Mouse (Mus musculus) megakaryocyte, embryonic 14.5 days (primary cell): ENCODE measurements around the gene Ralgapa2. TPM values are rescaled to one million over a fixed set of nuclear protein-coding genes. Genes with fewer than 3 reads are reported as not detected.

Experiments used
- H3K27me3 ChIP-seq: replicated peaks from 2 replicates; pipeline ENCODE3; 2012; ENCODE audit warnings: inconsistent platforms
- H3K36me3 ChIP-seq: replicated peaks from 2 replicates; pipeline ENCODE3; 2012; ENCODE audit warnings: low read length, inconsistent platforms, mixed read lengths
- H3K4me1 ChIP-seq: 2 replicates; pipeline ENCODE4 v1.6.1; 2012; ENCODE audit warnings: inconsistent platforms
- H3K4me3 ChIP-seq: replicated peaks from 2 replicates; pipeline ENCODE3; 2012; ENCODE audit warnings: moderate library complexity, mild to moderate bottlenecking, inconsistent platforms
- H3K9me3 ChIP-seq: 2 replicates; pipeline ENCODE4 v1.6.1; 2012; ENCODE audit warnings: inconsistent platforms
- FLI1 ChIP-seq: IDR thresholded peaks from 2 replicates; pipeline ENCODE4 v1.6.1; 2012; ENCODE audit warnings: low read length, inconsistent platforms, mixed read lengths
- GATA1 ChIP-seq: IDR thresholded peaks from 3 replicates; pipeline ENCODE4 v1.6.1; 2012; ENCODE audit warnings: mixed read lengths, low read length, inconsistent platforms, borderline replicate concordance
- polyA plus RNA-seq: library from polyadenylated mRNA; stranded (reverse); fragments of >175 nt; gene quantifications from 2 replicates; pipeline ENCODE4 v1.2.3, GENCODE M21; 2012; ENCODE audit warnings: low replicate concordance; ENCODE audit not compliant: insufficient read depth

Ralgapa2 gene
- polyA plus RNA-seq, 1 experiment = 1.8 TPM

DNA sequence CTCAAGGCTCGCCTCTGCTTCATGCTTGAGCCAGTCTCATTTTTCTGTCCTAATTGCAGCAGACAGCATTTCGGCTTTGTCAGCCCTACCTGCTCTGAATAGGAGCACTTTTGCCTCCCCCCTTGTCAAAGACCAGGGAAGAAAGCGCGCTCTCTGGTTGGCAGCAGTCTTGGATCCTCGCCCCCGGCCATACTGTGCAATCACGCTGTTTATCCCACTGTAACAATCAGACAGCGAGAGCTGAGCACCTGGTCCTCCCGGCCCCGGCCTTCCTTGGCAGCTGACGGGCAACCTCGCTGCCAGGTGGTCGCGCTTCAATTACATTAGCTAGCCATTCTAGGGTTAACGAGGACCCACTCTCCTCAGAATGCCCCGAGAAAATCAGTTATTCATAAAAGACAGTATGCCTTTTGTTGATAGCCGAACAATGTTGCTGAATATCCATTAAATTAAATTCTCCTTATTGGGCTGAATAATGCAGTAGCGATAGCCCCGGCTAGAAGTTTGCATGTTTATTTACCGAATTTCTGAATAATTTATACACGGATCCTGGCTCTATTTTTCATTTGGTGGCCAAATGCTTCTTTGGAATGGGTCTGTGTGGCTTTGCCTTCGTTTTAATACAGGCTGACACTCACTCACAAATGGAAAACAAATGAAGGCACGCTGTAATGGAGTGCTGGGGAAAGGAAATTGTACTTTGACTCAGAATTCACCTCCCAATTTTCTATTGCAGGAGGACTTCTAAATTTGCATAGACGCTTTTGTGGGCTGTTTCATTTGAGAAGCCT, 232.5 kb downstream of the Ralgapa2 start:
- TF ChIP-seq FLI1 (no peak), GATA1 (no peak)
- H3K9me3 ChIP-seq = no peaks in the 10 kb centered on the region
- no peak overlapping the region for H3K4me3 ChIP-seq
- peaks cover 42% of the 10 kb centered on the region for H3K36me3 ChIP-seq
- H3K27me3 ChIP-seq = no peaks in the 10 kb centered on the region
- peaks cover 11% of the 10 kb centered on the region; the same call in 1 of the 2 replicates for H3K4me1 ChIP-seq

DNA sequence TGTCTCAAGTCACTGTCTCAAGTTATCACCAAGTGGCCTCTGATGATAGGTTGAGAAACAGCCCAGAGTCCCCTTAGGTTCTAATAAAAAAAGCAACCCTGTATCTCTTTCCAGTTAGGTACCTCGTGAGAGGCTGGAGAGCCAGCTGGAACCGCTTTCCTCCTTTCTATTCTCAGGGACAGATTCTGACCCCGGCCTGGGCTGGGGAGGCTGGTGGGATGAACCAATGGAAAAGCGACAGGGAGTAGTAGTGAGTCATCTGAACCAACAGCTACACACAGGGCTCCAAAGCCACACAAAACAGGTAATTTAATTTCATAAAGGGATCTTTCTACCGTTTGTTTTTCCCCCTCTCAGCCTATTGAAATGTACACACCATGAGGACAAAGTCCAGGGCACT, 233.8 kb downstream of the Ralgapa2 start:
- Histone ChIP-seq H3K4me3 (no peak overlapping the region), H3K4me1 (peaks cover 11% of the 10 kb centered on the region; the same call in 1 of the 2 replicates), H3K9me3 (no peaks in the 10 kb centered on the region), H3K27me3 (no peaks in the 10 kb centered on the region), H3K36me3 (peaks cover 42% of the 10 kb centered on the region)
- no peak for TF ChIP-seq GATA1
- TF ChIP-seq FLI1 = no peak

DNA sequence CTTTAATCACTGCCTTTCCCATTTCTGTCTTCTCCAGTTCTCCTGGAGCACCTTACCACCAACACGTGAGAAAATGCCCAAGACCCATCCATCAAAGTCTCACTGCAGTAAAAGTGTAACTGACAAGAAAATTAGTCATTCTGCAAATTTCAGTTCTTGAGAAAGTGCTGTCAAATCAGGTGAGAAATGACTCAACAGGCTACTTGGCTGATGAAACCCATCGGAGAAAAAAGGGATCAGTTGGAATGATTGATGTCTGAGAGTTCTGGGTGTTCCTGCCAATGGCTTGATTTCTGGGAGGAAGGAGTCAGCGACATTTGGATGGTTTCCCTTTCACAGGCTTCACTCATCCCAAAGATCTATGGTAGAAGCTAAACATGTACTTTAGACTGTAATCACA, 245.6 kb downstream of the Ralgapa2 start:
- no peaks in the 10 kb centered on the region for H3K9me3 ChIP-seq
- H3K4me3 ChIP-seq = no peak overlapping the region
- peaks cover 55% of the 10 kb centered on the region for H3K36me3 ChIP-seq
- H3K27me3 ChIP-seq = no peaks in the 10 kb centered on the region
- H3K4me1 ChIP-seq = peaks cover 13% of the 10 kb centered on the region
- no peak for TF ChIP-seq FLI1
- no peak for TF ChIP-seq GATA1

DNA sequence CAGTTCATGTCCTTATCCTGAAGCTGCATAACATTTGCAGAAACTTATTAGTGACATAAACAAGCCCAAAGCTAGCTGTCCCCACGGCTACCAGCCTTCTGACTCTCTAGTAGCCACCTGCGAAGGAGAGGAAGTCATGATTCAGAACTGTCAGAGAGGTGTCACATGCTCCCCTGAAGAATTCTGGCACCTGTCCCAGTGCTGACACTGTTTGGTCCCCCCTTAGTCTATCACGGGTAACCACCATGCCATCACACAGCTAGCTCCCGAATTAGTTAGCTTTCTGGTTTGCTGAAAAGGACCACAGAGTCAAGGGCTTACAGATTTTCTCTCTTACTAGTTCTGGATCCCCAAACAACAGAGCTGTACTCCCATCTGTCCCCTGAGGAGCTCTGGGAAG, 247.1 kb downstream of the Ralgapa2 start:
- TF ChIP-seq FLI1 (no peak), GATA1 (no peak)
- peaks cover 62% of the 10 kb centered on the region for H3K36me3 ChIP-seq
- H3K27me3 ChIP-seq = no peaks in the 10 kb centered on the region
- peaks cover 13% of the 10 kb centered on the region for H3K4me1 ChIP-seq
- H3K4me3 ChIP-seq = no peak overlapping the region
- H3K9me3 ChIP-seq = no peaks in the 10 kb centered on the region

DNA sequence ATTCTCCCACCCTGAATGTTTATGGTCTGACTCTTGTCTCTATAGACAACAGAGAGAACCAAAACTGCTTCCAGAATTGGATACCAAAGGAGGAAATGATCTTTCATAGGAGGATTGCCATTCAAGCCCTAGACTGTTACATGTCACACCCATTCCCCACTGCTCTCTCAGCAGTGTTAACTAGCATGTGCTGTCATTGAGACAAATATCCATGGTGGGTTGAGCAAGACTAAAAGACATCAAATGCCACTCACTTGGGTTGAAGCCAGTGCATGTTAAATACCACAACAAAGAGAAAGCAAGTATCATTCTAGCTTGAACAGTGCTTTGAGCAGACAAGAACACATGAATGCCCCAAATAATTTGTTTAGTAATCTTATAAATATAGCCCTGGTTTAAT, 249.2 kb downstream of the Ralgapa2 start:
- H3K9me3 ChIP-seq = no peaks in the 10 kb centered on the region
- H3K36me3 ChIP-seq = peaks cover 53% of the 10 kb centered on the region
- TF ChIP-seq GATA1 = no peak
- no peak for TF ChIP-seq FLI1
- H3K4me1 ChIP-seq = peaks cover 21% of the 10 kb centered on the region
- H3K4me3 ChIP-seq = no peak overlapping the region
- no peaks in the 10 kb centered on the region for H3K27me3 ChIP-seq

DNA sequence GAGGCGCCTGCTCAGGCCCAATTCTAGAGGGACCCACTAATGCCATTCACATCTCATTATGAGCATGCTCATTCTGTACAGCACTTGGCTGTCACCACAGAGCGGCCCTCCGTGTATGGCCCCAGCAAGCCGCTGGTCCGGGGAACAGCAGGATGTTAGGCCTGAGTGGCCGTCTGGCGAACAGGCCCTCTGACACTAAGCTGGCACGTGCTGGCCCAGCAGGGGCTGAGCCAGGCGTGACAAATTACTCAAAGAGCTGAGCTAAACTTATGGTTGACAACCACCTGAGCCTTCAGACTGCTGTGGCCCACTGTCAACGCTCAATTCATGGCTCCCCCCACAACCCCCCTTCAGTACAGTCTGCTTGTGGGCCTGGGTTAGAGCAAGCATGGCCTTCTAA, 249.9 kb downstream of the Ralgapa2 start:
- H3K4me1 ChIP-seq = peaks cover 21% of the 10 kb centered on the region

DNA sequence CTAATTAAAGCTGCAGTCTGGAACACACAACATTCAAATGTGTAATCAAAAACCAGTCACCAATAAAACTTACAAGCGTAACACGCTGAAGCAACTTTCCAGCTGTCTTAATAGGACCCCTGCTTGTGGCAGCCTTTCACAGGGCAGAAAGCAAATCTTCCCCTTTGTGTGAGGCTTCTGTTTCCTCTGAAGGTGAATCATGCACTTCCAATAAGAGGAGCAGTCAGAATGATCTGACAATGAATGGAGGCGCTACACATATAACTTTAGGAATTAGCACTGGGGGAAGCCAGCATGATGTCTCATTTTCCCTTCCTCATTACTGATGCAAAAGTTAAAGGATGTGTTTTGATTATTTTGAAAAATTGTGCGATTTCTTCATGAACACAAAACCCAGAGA, 251.0 kb downstream of the Ralgapa2 start:
- peaks cover 53% of the 10 kb centered on the region for H3K36me3 ChIP-seq
- TF ChIP-seq GATA1 (no peak), FLI1 (no peak)
- H3K27me3 ChIP-seq = no peaks in the 10 kb centered on the region

More for the DNA sequence above, 249.9 kb downstream of the Ralgapa2 start:
- no peak for TF ChIP-seq GATA1
- no peak for TF ChIP-seq FLI1
- Histone ChIP-seq H3K27me3 (no peaks in the 10 kb centered on the region), H3K4me3 (no peak overlapping the region), H3K9me3 (no peaks in the 10 kb centered on the region), H3K36me3 (peaks cover 57% of the 10 kb centered on the region)

DNA sequence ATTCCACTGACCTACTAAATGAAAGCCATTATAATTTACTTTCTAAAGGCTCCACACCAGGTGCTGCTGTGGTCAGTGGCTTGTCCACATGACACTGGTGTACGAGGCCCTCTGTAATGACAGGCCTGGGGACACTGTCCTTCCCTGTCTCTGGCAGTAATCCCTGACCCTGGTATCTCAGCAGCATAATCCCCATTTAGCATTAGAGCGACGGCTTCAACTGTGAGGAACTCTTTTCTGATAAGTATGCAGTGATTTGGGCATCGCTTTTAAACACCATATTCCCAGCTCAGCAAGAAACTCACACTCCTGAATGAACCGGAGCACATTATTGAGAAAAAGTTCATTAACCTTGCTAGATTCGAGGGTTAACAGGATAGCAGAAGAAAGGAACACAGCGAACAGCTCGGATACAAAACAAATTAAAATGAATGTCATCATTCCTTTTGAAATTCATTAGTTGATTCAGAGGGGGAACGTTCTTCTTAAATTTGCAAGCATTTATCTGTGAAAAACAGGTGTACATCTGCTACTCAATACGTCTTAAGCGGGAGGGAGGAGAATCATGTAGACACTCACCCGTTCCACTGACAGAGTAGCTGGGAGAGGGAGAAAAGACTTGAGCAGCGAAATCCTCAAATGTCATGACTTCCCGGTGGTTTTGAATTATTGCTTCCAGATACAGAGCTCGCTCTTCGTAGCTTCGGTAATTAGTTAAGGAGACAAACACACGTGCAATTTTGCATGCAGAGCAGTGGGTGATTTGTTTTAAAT, 252.2 kb downstream of the Ralgapa2 start:
- no peak for TF ChIP-seq FLI1
- no peak for TF ChIP-seq GATA1
- Histone ChIP-seq H3K4me1 (peaks cover 21% of the 10 kb centered on the region), H3K27me3 (no peaks in the 10 kb centered on the region), H3K4me3 (no peak overlapping the region), H3K36me3 (peaks cover 50% of the 10 kb centered on the region), H3K9me3 (no peaks in the 10 kb centered on the region)

More for the DNA sequence above, 251.0 kb downstream of the Ralgapa2 start:
- H3K4me3 ChIP-seq = no peak overlapping the region
- peaks cover 21% of the 10 kb centered on the region for H3K4me1 ChIP-seq
- H3K9me3 ChIP-seq = no peaks in the 10 kb centered on the region

DNA sequence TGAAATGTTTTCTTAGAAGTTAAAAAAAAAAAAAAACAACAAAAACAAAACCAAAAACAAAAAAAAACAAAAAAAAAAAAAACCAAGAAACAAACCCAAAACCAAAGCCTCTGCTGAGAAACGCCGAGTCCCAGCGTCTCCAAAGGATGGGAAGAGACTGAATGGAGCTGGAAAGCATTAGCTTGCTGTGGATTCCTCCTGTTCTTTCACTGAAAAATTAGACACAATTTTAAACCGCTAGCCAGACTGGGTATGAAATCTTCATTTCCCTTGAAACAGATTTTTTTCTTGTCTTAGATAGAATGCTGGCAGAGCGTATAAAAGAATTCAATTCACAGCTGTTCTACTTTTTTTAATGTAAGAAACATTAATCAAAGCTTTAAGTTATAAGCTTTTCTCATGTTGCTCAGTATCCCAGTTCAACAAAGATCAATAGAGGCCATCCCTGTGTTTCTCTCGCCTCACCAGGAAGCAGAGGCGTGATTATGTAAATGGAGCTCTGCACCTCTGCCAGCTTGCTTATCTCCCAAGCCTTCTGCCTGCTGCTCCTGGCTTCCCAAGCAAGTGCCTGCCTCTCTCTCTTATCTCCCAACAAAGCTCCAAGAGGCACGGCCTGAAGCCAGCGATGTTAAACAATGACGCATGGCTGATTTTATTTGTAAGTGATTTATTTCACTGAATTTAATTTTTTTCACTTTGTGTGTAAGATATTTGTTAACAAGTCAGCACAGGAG, 253.2 kb downstream of the Ralgapa2 start:
- H3K4me3 ChIP-seq = no peak overlapping the region
- H3K4me1 ChIP-seq = peaks cover 23% of the 10 kb centered on the region
- H3K9me3 ChIP-seq = no peaks in the 10 kb centered on the region
- TF ChIP-seq GATA1 (no peak), FLI1 (no peak)
- no peaks in the 10 kb centered on the region for H3K27me3 ChIP-seq
- H3K36me3 ChIP-seq = peaks cover 54% of the 10 kb centered on the region

DNA sequence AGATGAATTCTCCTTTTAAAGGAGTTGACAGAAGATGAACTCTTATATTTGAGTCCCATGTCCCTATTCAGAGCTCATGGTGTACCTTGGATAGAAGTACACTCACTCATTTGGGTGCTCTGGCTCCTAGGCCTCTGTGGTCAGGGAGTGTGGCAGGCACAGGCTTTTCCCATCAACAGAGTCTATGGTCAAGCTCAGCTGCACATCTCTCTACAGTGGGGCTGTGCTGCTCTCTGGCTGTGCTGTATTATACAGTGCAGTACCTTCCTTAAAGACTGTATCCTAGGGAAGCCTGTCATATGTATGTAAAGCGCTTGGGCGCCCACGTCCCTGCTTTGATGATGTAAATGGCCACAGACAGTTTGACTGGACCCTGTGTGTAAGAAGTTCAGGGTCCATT, 254.5 kb downstream of the Ralgapa2 start:
- peaks cover 63% of the 10 kb centered on the region for H3K36me3 ChIP-seq

More for the DNA sequence above, 254.5 kb downstream of the Ralgapa2 start:
- H3K9me3 ChIP-seq = no peaks in the 10 kb centered on the region
- H3K27me3 ChIP-seq = no peaks in the 10 kb centered on the region
- peaks cover 19% of the 10 kb centered on the region for H3K4me1 ChIP-seq
- no peak for TF ChIP-seq GATA1
- TF ChIP-seq FLI1 = no peak
- H3K4me3 ChIP-seq = no peak overlapping the region
